Comparison of ENCODE assay signal across 25 mouse cellular contexts in genomic region chr10:28618002-28618401, GRCm38 (mm10). TPM values are rescaled to one million over a fixed set of nuclear protein-coding genes. Genes with fewer than 3 reads are reported as not detected.
"Had no signal": no experiment of that assay in that cellular context is flagged by ENCODE, and none has a peak within 500 bp of the region (broad histone marks: within the 10 kb centered on the region; RNA-seq: fewer than 3 reads in every experiment).

No protein-coding gene starts in this region.

- H3K4me2 ChIP-seq: intestine, embryonic 15.5 days; kidney, embryonic 15.5 days; limb, embryonic 12.5 days; limb, embryonic 15.5 days; lung, embryonic 15.5 days; midbrain, embryonic 11.5 days had no signal

- H3K9ac ChIP-seq: intestine, embryonic 15.5 days; kidney, embryonic 15.5 days; limb, embryonic 12.5 days; limb, embryonic 15.5 days; lung, embryonic 15.5 days had no signal

- H3K27ac ChIP-seq: intestine, embryonic 15.5 days; kidney, embryonic 15.5 days; limb, embryonic 12.5 days; limb, embryonic 15.5 days; lung, embryonic 15.5 days; macrophage; stomach, postnatal 0 days had no signal

- H3K4me1 ChIP-seq: intestine, embryonic 15.5 days; kidney, embryonic 15.5 days; limb, embryonic 12.5 days; limb, embryonic 15.5 days; lung, embryonic 15.5 days had no signal

- H3K36me3 ChIP-seq: intestine, embryonic 15.5 days; kidney, embryonic 15.5 days; limb, embryonic 12.5 days; limb, embryonic 15.5 days; lung, embryonic 15.5 days had no signal

- ATAC-seq: intestine, embryonic 15.5 days had no signal

- H3K27me3 ChIP-seq: intestine, embryonic 15.5 days; kidney, embryonic 15.5 days; limb, embryonic 12.5 days; limb, embryonic 15.5 days; lung, embryonic 15.5 days; megakaryocyte, embryonic 14.5 days had no signal

- H3K4me3 ChIP-seq: intestine, embryonic 15.5 days; kidney, embryonic 15.5 days; limb, embryonic 12.5 days; limb, embryonic 15.5 days; lung, embryonic 15.5 days; megakaryocyte, embryonic 14.5 days had no signal

- DNase-seq: kidney, adult 11 months; kidney, adult 8-10 months; kidney, postnatal 10 days; kidney, postnatal 36 days; left cerebral cortex, postnatal 4 days; lung, adult 18-20 months; lung, postnatal 10 days; midbrain, embryonic 14.5 days had no signal

- H3K9me3 ChIP-seq: intestine, embryonic 15.5 days; kidney, embryonic 15.5 days; limb, embryonic 12.5 days; limb, embryonic 15.5 days; lung, embryonic 15.5 days; megakaryocyte, embryonic 14.5 days had no signal

RNA-seq across cellular contexts. Expression of gene Themis, which starts 50.2 kb away (rescaled TPM):
- total RNA-seq: layer of hippocampus, postnatal 14 days; left cerebral cortex, adult 8-10 months; left cerebral cortex, postnatal 14 days; midbrain, postnatal 0 days had no signal
- polyA plus RNA-seq: kidney, embryonic 15.5 days; limb, embryonic 12.5 days; limb, embryonic 15.5 days; macrophage; midbrain, embryonic 14.5 days; midbrain, postnatal 0 days; neural tube, embryonic 11.5 days; neural tube, embryonic 14.5 days; small intestine, adult 2 months; stomach, embryonic 14.5 days had no signal
